Mouse (Mus musculus) cerebellum, adult 8-10 months (tissue): ENCODE results near the gene Scrt2.
"Not testable (repeated sequence)": the region's sequence is repeated elsewhere in the genome, so short reads cannot be mapped to it uniquely, and the experiment has no call there.

Source experiments
- DNase-seq: peaks from one replicate; pipeline ENCODE4 v3.0.0; 2022

Gene Scrt2

GRCm38 (mm10) chr2:152080685-152081541 is at the start of gene Scrt2:
Scrt2 (plus strand) TSS chr2:152081529.
- no peak for DNase-seq

- no peak for DNase-seq
These were observed 41.2 kb upstream of the Scrt2 start for GRCm38 (mm10) chr2:152040101-152040500.

GRCm38 (mm10) chr2:152047116-152048002 is 34.0 kb upstream of the Scrt2 start:
- DNase-seq = no peak

DNA sequence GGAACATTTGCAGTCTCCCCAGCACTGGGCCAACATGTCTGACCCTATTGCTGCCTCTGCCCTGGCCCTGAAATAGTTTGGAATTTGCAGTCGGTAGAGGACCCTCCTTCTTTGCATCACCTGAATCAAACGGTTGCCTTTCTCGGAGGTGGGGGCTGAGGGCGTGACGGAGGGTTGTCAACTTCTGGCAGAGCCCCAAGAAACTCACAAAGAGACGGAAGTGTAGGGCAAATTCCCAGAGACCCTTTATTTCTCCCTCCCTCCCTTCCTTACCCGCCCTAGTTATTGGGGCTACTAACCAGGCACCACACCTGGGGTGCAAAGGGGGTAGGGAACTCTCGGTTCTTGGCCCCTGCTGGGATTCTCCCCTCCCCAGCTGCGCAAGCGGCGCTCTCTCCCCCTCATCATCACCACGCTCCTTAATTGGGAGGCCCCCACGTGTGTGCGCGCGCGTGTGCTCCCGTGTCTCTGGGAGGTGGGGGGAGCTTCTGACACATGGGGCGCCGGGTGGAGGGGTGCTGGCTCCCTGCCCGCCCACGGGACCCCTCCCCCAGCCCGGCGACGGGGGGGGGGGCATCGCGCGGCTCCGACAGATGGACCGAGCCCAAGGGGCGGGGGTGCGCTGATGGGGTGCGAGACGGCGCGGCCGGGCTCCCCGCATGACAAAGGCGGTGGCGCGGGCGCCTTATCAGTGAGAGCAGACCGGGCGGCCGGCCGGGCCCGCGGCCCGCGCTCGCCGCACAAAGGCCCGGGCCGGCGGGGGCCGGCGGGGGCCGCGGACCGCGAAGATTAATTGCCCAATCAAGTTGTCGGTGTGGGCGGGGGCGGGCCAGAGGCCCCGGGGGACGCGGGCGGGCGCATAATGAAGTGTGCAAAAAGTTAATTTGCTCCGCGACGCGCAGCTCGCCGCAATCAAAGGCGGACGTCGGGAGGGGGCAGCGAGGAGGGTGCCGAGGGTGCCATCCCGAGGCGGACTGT is 33.0 kb upstream of the Scrt2 start:
- no peak for DNase-seq

GRCm38 (mm10) chr2:152048981-152049441 is 32.3 kb upstream of the Scrt2 start:
- no peak for DNase-seq

GRCm38 (mm10) chr2:152049611-152050270 is 31.6 kb upstream of the Scrt2 start:
- DNase-seq = no peak

GRCm38 (mm10) chr2:152050316-152050715 is 31.0 kb upstream of the Scrt2 start:
- DNase-seq = no peak

- DNase-seq = no peak
These were observed 29.3 kb upstream of the Scrt2 start for GRCm38 (mm10) chr2:152051985-152052384.

- DNase-seq = peak; percentile 76
These were observed 25.9 kb upstream of the Scrt2 start for GRCm38 (mm10) chr2:152055406-152055805.

GRCm38 (mm10) chr2:152056368-152057251 is 24.7 kb upstream of the Scrt2 start:
- peak; percentile 73 for DNase-seq

- no peak for DNase-seq
These were observed 24.1 kb upstream of the Scrt2 start for GRCm38 (mm10) chr2:152057252-152057563.

GRCm38 (mm10) chr2:152062817-152063216 is 18.5 kb upstream of the Scrt2 start:
- DNase-seq = not testable (repeated sequence)

DNA sequence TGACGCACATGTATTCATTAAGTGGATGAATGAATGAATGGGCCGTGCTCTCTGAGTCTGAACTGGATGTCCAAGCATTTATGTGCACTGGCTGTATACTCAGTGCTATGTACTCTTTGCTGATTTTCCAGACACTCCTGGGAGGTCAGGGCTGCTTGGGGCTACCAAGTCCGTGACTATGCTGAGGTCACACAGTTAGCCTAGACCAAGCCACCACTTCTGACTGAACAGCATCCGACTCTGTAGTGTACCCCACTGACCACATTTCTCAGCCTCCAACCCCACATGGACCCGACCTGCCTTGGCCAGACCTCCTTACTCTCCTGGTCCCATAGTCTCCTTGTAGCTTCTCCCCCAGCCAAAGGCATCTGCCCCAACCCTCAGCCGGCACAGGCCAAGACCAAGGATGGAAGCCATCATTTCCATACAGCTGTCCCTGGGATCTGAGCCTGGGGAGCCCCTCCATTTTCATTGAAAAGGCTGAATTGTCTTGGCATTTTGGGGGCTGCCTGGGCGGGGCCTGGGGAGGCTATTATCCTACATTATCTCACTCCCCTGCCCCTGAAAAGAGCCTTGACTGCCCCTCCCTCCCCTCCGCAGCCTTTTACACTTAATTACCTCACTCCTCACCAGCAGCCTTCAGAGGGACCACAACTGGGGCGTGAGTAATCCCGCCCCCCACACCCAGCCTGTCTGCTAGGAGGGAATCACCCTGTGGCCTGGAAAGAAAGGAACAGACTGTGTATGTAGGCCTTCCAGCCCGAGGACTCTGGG is 12.5 kb upstream of the Scrt2 start:
- DNase-seq = no peak

DNA sequence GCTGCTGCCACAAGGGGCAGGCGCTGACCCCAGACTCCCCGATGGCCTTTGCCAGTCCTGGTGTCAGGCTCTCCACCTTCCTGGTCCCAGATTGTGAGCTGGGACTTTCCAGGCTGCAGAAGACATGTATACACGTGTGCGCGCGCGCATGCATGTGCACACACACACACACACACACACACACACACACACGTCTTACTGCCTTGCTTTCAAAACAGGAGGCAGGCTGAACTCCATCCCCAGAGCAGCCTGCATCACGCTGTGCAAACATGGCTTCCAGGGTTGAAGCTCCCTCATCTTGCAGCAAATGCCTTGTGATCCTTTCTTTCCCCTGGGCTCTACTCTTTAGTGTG is 11.9 kb upstream of the Scrt2 start:
- DNase-seq = no peak

DNA sequence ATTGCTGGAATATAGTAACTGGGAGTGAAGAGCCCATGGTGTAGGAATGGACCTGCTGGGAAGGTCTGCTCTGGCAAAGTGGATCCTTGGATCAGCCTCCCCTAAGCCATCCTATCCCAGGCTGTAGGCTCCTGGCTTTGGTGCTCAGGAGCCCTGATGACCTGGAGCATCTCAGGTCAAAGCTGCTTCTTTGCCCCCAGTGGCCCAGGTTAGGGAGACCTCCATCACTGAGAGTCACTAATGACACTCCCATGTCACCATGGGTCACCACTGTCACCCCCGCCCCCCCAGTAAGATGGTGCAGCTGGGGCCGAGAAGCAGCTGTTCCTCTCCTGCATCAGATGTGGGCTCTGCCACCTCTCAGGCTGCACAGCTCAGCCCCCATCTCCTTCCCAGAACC is 11.4 kb upstream of the Scrt2 start:
- no peak for DNase-seq

- DNase-seq = no peak
These were observed 6.8 kb upstream of the Scrt2 start for GRCm38 (mm10) chr2:152074521-152074920.

DNA sequence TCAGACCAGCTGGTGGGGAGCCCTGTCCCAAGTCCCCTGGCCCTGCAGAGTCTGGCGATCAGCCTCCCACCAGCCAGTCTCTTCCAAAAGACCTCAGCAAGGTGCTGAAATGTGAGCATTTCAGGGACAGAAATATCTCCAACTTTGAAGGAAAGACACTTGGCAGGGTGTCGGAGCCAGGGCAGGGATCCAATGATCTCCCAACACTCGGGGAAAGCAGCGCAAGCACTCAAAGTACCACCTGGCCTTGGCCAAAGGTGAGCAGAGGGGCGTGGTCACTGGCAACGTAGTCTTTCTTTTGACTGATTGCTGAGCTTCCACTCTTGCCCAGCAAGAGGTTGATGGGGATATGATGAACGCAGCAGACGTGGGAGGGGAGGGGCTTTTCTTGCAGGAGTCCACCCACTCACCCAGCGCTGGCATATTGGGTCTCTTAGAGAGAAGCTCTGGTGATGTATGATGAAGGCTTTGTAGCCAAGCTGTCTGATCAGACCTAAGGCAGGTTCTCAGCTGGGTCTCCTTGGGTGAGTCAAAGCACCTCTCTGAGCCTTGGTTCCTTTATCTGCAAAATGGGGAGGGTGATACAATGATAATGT is 5.9 kb upstream of the Scrt2 start:
- no peak for DNase-seq

DNA sequence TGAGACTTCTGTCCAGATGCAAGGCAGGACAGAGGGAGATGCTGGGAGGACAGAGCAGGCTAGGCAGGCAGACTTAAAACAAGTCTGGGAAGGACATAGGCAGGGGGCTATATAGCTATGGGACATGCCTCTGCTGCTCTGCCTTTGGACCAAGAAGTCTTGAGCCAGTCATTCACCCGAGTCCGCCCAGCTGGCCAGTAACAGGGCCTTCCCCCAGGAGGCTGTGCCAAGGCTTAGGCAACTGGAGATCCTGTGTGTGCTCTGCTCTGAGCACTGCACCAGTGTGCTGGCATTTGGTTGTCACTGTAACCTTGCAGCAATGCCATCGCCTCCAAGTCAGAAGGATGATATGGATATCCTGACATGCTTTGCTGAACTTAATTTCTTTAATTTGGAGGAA is 4.0 kb upstream of the Scrt2 start:
- DNase-seq = no peak

- DNase-seq = peak; percentile 53
These were observed 516 bp downstream of the Scrt2 start for GRCm38 (mm10) chr2:152081641-152082448.
